Mouse (Mus musculus) midbrain, embryonic 15.5 days (tissue): ENCODE data around the gene Gm10999. TPM values are rescaled to one million over a fixed set of nuclear protein-coding genes. Genes with fewer than 3 reads are reported as not detected.
"Not testable (repeated sequence)": the region's sequence is repeated elsewhere in the genome, so short reads cannot be mapped to it uniquely, and the experiment has no call there.

ENCODE experiments used
- ATAC-seq: fragments of 200-750 bp; cut with Nextera tagmentation; replicated peaks from 2 replicates; pipeline ENCODE4 v1.8.0; 2017; ENCODE audit warnings: moderate TSS enrichment
- H3K27ac ChIP-seq: fragments of 300-500 bp; sonication (generic); 2 replicates; pipeline ENCODE4 v1.5.1; 2015; ENCODE audit warnings: mild to moderate bottlenecking, inconsistent platforms
- H3K27me3 ChIP-seq: fragments of 300-500 bp; sonication (generic); replicated peaks from 2 replicates; pipeline ENCODE4 v1.6.1; 2015; ENCODE audit warnings: inconsistent platforms
- H3K36me3 ChIP-seq: fragments of 300-500 bp; sonication (generic); replicated peaks from 2 replicates; pipeline ENCODE4 v1.6.1; 2015; ENCODE audit warnings: inconsistent platforms
- H3K4me1 ChIP-seq: fragments of 300-500 bp; sonication (generic); 2 replicates; pipeline ENCODE4 v1.6.1; 2015; ENCODE audit warnings: inconsistent platforms
- H3K4me2 ChIP-seq: fragments of 300-500 bp; sonication (generic); 2 replicates; pipeline ENCODE4 v1.6.1; 2015; ENCODE audit warnings: inconsistent platforms, mild to moderate bottlenecking, moderate library complexity
- H3K4me3 ChIP-seq: fragments of 300-500 bp; sonication (generic); 2 replicates; pipeline ENCODE4 v1.5.1; 2015; ENCODE audit warnings: mild to moderate bottlenecking, inconsistent platforms
- H3K9ac ChIP-seq: fragments of 300-500 bp; sonication (generic); 2 replicates; pipeline ENCODE4 v1.6.1; 2015; ENCODE audit warnings: mild to moderate bottlenecking, inconsistent platforms
- H3K9me3 ChIP-seq: fragments of 300-500 bp; sonication (generic); 2 replicates; pipeline ENCODE4 v1.6.1; 2016; ENCODE audit warnings: inconsistent platforms
- WGBS: fragments of 180-500 bp; shearing (Covaris S2); methylation state at CpG from one replicate; pipeline ENCODE4 v1.1.7; 2015; ENCODE audit warnings: mixed read lengths; 5-methylcytosine and 5-hydroxymethylcytosine counted together
- polyA plus RNA-seq: library from polyadenylated mRNA; unstranded; fragments of >200 nt; fragmentation: Nextera tagmentation; extraction: Ambion mirVana; gene quantifications from 2 replicates; pipeline ENCODE4 v1.2.1, GENCODE M21; 2015

Gm10999 gene
- polyA plus RNA-seq: not detected in 2 replicates

GRCm38 (mm10) chr8:129131561-129131960 lies at the start of gene Gm10999:
TSS of gene Gm10999 (minus strand) at chr8:129131661.
- Histone ChIP-seq H3K9me3 (no peaks in the 10 kb centered on the region), H3K27me3 (no peaks in the 10 kb centered on the region), H3K4me3 (no peak within 1 kb of the TSS), H3K4me1 (no peaks in the 10 kb centered on the region), H3K27ac (no peak within 1 kb of the TSS), H3K9ac (no peak within 1 kb of the TSS), H3K36me3 (no peaks in the 10 kb centered on the region), H3K4me2 (no peak within 1 kb of the TSS)
- no peak for ATAC-seq
- WGBS: 93% methylated on average over 1 of the region's 1 CpGs

GRCm38 (mm10) chr8:129133475-129133874 lies 2.0 kb upstream of the Gm10999 start:
- no peak overlapping the region for H3K27ac ChIP-seq
- H3K4me3 ChIP-seq: no peak overlapping the region
- H3K36me3 ChIP-seq: no peaks in the 10 kb centered on the region
- H3K4me2 ChIP-seq: no peak overlapping the region
- no peak for ATAC-seq
- H3K27me3 ChIP-seq: no peaks in the 10 kb centered on the region
- no peaks in the 10 kb centered on the region for H3K4me1 ChIP-seq
- H3K9me3 ChIP-seq: no peaks in the 10 kb centered on the region
- H3K9ac ChIP-seq: no peak overlapping the region

- H3K9me3 ChIP-seq, H3K27ac ChIP-seq, H3K4me1 ChIP-seq, H3K27me3 ChIP-seq, H3K36me3 ChIP-seq, H3K9ac ChIP-seq, ATAC-seq, H3K4me3 ChIP-seq, H3K4me2 ChIP-seq: not testable (repeated sequence)
- 38% methylated on average over 3 of the region's 3 CpGs for WGBS
These were observed 15.7 kb downstream of the Gm10999 start for GRCm38 (mm10) chr8:129115761-129116160.

Other genes with a start within 250 kb of the Gm10999 start
- not detected in 2 replicates for gene Ccdc7a, start 66.1 kb downstream of the Gm10999 start, polyA plus RNA-seq
- gene Ccdc7b, start 64.5 kb downstream of the Gm10999 start, polyA plus RNA-seq: not detected in 2 replicates
- 26.0 and 30.7 TPM in 2 replicates for gene 2610044O15Rik8, start 102.7 kb upstream of the Gm10999 start, polyA plus RNA-seq